Mouse (Mus musculus) brain, embryonic 14.5 days (tissue): ENCODE data around the gene Gm10972. TPM values are rescaled to one million over a fixed set of nuclear protein-coding genes. Genes with fewer than 3 reads are reported as not detected.
"Not testable (repeated sequence)": the region's sequence is repeated elsewhere in the genome, so short reads cannot be mapped to it uniquely, and the experiment has no call there.

Source experiments
- DNase-seq: peaks from one replicate; pipeline ENCODE4 v3.0.0-alpha.2; 2011; ENCODE audit warnings: low read depth
- CTCF ChIP-seq: fragments of 200-500 bp; IDR thresholded peaks from 2 replicates; pipeline ENCODE4 v1.5.1; 2012; ENCODE audit warnings: inconsistent platforms, mild to moderate bottlenecking, moderate library complexity, borderline replicate concordance; ENCODE audit not compliant: insufficient read depth, insufficient read length; ENCODE audit errors: extremely low read depth
- POLR2A ChIP-seq: fragments of 200-500 bp; IDR thresholded peaks from 2 replicates; pipeline ENCODE4 v1.6.1; 2012; ENCODE audit warnings: mild to moderate bottlenecking, inconsistent platforms, borderline replicate concordance; ENCODE audit not compliant: poor library complexity, insufficient read depth, insufficient read length, severe bottlenecking; ENCODE audit errors: extremely low read depth
- polyA plus RNA-seq: library from polyadenylated mRNA; depleted of rRNA; stranded (reverse); fragments of >200 nt; gene quantifications from 2 replicates; pipeline ENCODE4 v1.2.3, GENCODE M21; 2012; rRNA removed

Gm10972 gene
- not detected in 2 replicates for polyA plus RNA-seq

GRCm38 (mm10) chr3:94642495-94643162 is at the start of gene Gm10972:
Gene Gm10972, plus strand, starts transcription at chr3:94643112.
- DNase-seq: not testable (repeated sequence)

- no peak for TF ChIP-seq CTCF
- TF ChIP-seq POLR2A: no peak
- DNase-seq: no peak
These were observed 47.0 kb upstream of the Gm10972 start for GRCm38 (mm10) chr3:94595871-94596287.

GRCm38 (mm10) chr3:94597224-94597779 is 45.6 kb upstream of the Gm10972 start:
- TF ChIP-seq CTCF (no peak), POLR2A (no peak)
- no peak for DNase-seq

- DNase-seq: peak; percentile 71
- TF ChIP-seq POLR2A: no peak
- peak; percentile 80 for TF ChIP-seq CTCF
These were observed 41.0 kb upstream of the Gm10972 start for GRCm38 (mm10) chr3:94601959-94602358.

GRCm38 (mm10) chr3:94609621-94610020 is 33.3 kb upstream of the Gm10972 start:
- TF ChIP-seq POLR2A: no peak
- TF ChIP-seq CTCF: no peak

GRCm38 (mm10) chr3:94610581-94610980 is 32.3 kb upstream of the Gm10972 start:
- DNase-seq: peak; percentile 35
- no peak for TF ChIP-seq CTCF
- TF ChIP-seq POLR2A: no peak

More at GRCm38 (mm10) chr3:94609621-94610020, 33.3 kb upstream of the Gm10972 start:
- DNase-seq: no peak

- TF ChIP-seq CTCF (no peak), POLR2A (no peak)
- peak; percentile 68 for DNase-seq
These were observed 31.6 kb upstream of the Gm10972 start for GRCm38 (mm10) chr3:94611343-94611742.

GRCm38 (mm10) chr3:94611834-94612233 is 31.1 kb upstream of the Gm10972 start:
- DNase-seq: no peak
- no peak for TF ChIP-seq POLR2A
- TF ChIP-seq CTCF: no peak

GRCm38 (mm10) chr3:94612274-94612673 is 30.6 kb upstream of the Gm10972 start:
- TF ChIP-seq CTCF (no peak), POLR2A (no peak)
- no peak for DNase-seq

- TF ChIP-seq POLR2A (no peak), CTCF (no peak)
- no peak for DNase-seq
These were observed 29.5 kb upstream of the Gm10972 start for GRCm38 (mm10) chr3:94613258-94613878.

- peak; percentile 48 for DNase-seq
- peak; percentile 54; the same call in 1 of the 2 replicates for TF ChIP-seq CTCF
- TF ChIP-seq POLR2A: no peak
These were observed 26.2 kb upstream of the Gm10972 start for GRCm38 (mm10) chr3:94616717-94617116.
